Mouse (Mus musculus): ENCODE results near the gene Tmem202. TPM values are rescaled to one million over a fixed set of nuclear protein-coding genes. Genes with fewer than 3 reads are reported as not detected.

Tmem202 gene
- polyA plus RNA-seq (2014; fragmentation: Nextera tagmentation; extraction: Ambion mirVana): 0.14 and 0.15 TPM in 2 replicates

DNA sequence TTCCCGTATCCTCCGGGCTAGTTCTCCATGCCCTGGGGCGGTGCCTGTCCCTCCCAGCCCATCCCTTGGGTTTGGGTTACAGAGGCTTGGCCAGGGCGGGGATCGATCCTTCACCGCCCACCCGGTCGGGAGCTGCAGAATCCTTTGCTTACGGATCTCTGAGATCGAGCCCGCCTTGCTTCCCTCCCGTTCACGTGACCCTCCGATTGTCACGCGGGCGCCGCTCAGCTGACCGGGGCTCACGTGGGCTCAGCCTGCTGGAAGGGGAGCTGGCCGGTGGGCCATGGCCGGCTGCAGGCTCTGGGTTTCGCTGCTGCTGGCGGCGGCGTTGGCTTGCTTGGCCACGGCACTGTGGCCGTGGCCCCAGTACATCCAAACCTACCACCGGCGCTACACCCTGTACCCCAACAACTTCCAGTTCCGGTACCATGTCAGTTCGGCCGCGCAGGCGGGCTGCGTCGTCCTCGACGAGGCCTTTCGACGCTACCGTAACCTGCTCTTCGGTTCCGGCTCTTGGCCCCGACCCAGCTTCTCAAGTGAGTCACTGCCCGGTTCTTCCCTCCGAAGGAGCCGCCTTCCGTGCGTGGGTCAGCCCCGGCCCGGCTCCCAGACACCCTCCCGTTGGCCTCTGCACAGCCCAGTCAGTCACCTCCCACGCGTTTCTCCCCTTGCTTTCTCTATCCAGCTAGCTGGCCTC is at the start of gene Tmem202, which contains the start of gene Hexa:
Tmem202 (minus strand) TSS at position 407 of the 697 bp plus-strand sequence.
Hexa (plus strand) TSS at position 100 of the 697 bp plus-strand sequence.
- ATAC-seq (ENCODE audit: low FRiP score): peak; percentile 87

DNA sequence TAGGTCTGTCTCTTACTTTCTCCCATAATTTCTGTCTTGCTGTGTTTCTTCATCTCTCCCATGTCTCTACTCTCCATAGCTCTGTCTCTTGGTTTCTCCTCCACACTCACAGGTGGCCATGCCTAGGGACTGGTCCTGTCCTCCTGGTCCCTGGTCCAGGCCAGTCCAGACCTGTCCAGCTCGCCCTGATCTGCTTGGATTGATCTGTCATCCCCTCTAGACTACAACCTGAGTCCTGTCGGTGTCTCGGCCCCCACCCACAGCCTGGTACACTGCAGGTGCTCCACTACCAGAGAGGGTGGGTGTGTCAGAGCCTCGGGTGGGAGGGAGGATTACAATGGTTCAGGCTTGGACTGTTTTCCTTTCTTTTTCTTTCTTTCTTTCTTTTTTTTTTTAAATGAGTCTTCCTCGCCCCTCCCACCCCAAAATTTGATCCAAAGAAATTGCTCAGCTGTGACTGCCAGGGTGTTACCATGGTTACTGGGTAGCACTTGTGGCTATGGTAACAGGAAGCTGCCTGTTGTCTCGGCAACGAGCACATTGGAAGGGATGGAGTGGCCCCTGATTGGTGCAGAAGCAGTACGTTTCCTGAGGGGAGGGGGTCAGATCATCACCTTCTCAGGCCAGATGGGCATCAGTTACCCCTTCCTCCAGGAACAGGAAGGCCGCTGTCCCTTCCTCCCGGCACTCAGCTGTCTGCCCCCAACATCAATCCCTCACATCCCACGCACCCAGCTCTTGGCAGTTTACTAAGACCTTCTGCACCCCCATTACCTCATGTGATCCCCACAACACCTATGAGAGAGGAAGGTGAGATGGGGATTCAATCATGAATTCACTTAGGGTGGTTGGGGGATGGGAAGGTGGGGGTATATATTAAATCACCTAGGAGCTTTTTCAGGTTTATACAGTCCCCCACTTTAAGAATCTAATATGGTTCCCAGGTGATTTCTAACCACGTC is 49.3 kb upstream of the Tmem202 start:
- peak; percentile 76 for ATAC-seq (ENCODE audit: low FRiP score)
- Histone ChIP-seq H3K4me2 (replicated peaks; ENCODE audit: low read depth, low read length) (no peak overlapping the region; the same call in 1 of the 2 replicates), H3K27me3 (ENCODE audit: control insufficient read depth, insufficient read depth, low read length) (peaks cover 8% of the 10 kb centered on the region), H3K4me1 (replicated peaks; ENCODE audit: control insufficient read depth, insufficient read depth, low read length) (no peaks in the 10 kb centered on the region; the same call in 1 of the 2 replicates), H3K9ac (ENCODE audit: low read depth, low read length) (no peak overlapping the region), H3K27ac (ENCODE audit: low read depth, low read length) (no peak overlapping the region), H3K4me3 (ENCODE audit: low read depth, low read length) (no peak overlapping the region), H3K9me3 (ENCODE audit: control insufficient read depth, low read length) (no peaks in the 10 kb centered on the region), H3K36me3 (ENCODE audit: control insufficient read depth, insufficient read depth, low read length) (no peaks in the 10 kb centered on the region)
- 31% methylated on average over 12 of the region's 12 CpGs for WGBS
- DNase-seq (ENCODE audit: low spot score): peak; percentile 69

More for the DNA sequence above, at the start of gene Tmem202, which contains the start of gene Hexa:
- DNase-seq (ENCODE audit: low spot score): peak; percentile 95
- H3K4me1 ChIP-seq (replicated peaks; ENCODE audit: control insufficient read depth, insufficient read depth, low read length): peaks cover 6% of the 10 kb centered on the region
- H3K4me3 ChIP-seq (ENCODE audit: low read depth, low read length): peak within 1 kb of the TSS; percentile 61
- no peaks in the 10 kb centered on the region for H3K9me3 ChIP-seq (ENCODE audit: control insufficient read depth, low read length)
- 5% methylated on average over 54 of the region's 55 CpGs for WGBS
- H3K27me3 ChIP-seq (ENCODE audit: control insufficient read depth, insufficient read depth, low read length): no peaks in the 10 kb centered on the region
- no peak within 1 kb of the TSS for H3K27ac ChIP-seq (ENCODE audit: low read depth, low read length)
- no peaks in the 10 kb centered on the region for H3K36me3 ChIP-seq (ENCODE audit: control insufficient read depth, insufficient read depth, low read length)
- H3K4me2 ChIP-seq (replicated peaks; ENCODE audit: low read depth, low read length): peak within 1 kb of the TSS; percentile 88
- peak within 1 kb of the TSS; percentile 82 for H3K9ac ChIP-seq (ENCODE audit: low read depth, low read length)

DNA sequence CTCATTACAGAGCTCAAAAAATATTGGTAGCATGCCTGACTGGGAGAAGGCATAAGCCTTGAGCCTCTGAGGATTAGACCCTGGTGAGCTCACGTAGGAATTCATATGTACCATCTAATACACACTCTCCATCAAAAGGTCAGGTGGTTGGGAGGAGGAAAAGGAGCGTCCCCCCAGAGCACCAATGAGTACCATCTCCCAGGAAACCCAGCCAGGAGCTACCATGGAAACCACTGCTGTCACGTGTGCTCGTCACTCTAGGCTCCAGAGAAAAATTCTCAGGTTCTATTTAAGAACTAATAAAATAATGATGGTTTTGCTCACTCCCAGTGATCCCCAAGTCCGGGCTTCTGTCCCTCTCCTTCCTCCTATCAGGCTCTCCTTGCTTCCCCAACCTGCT is 48.6 kb upstream of the Tmem202 start:
- H3K4me2 ChIP-seq (replicated peaks; ENCODE audit: low read depth, low read length): no peak overlapping the region
- no peak for ATAC-seq (ENCODE audit: low FRiP score)

DNA sequence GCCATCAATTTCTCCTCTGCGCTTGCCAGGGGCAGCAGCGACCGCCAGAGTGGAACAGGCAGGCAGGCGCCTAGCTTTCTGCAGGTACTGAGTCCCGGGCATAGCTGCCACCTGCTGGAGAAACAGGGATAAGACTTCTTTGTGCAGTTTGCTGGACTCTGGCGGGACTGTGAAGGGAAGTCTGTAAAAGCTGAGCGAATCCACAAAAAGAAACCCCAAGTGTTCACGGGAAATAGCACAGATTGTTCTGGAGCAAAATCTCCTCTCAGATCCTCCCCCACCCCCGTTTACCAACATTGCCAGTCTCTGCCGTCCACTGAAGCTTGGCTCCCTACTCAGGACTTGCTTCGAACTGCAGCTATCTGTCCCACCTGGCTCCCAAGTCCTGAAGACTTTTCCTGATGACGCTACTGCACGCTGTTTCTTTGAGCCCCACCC is 45.2 kb upstream of the Tmem202 start:
- H3K4me3 ChIP-seq (ENCODE audit: low read depth, low read length): no peak overlapping the region
- no peaks in the 10 kb centered on the region; the same call in 1 of the 2 replicates for H3K4me1 ChIP-seq (replicated peaks; ENCODE audit: control insufficient read depth, insufficient read depth, low read length)
- H3K9me3 ChIP-seq (ENCODE audit: control insufficient read depth, low read length): no peaks in the 10 kb centered on the region
- H3K4me2 ChIP-seq (replicated peaks; ENCODE audit: low read depth, low read length): 0 out of 2 replicates have a peak overlapping the region, but pooled peaks have one; percentile 15
- DNase-seq (ENCODE audit: low spot score) (peak; percentile 81), ATAC-seq (ENCODE audit: low FRiP score) (peak; percentile 33; the same call in 1 of the 2 replicates)
- H3K9ac ChIP-seq (ENCODE audit: low read depth, low read length): no peak overlapping the region
- WGBS: 7% methylated on average over 13 of the region's 13 CpGs
- no peak overlapping the region for H3K27ac ChIP-seq (ENCODE audit: low read depth, low read length)
- no peaks in the 10 kb centered on the region for H3K36me3 ChIP-seq (ENCODE audit: control insufficient read depth, insufficient read depth, low read length)
- H3K27me3 ChIP-seq (ENCODE audit: control insufficient read depth, insufficient read depth, low read length): peaks cover 8% of the 10 kb centered on the region

More for the DNA sequence above, 48.6 kb upstream of the Tmem202 start:
- no peaks in the 10 kb centered on the region; the same call in 1 of the 2 replicates for H3K4me1 ChIP-seq (replicated peaks; ENCODE audit: control insufficient read depth, insufficient read depth, low read length)
- no peak for DNase-seq (ENCODE audit: low spot score)
- no peak overlapping the region for H3K4me3 ChIP-seq (ENCODE audit: low read depth, low read length)
- WGBS: 68% methylated on average over 5 of the region's 5 CpGs
- H3K36me3 ChIP-seq (ENCODE audit: control insufficient read depth, insufficient read depth, low read length): no peaks in the 10 kb centered on the region
- no peak overlapping the region for H3K27ac ChIP-seq (ENCODE audit: low read depth, low read length)
- H3K9me3 ChIP-seq (ENCODE audit: control insufficient read depth, low read length): no peaks in the 10 kb centered on the region
- peaks cover 8% of the 10 kb centered on the region for H3K27me3 ChIP-seq (ENCODE audit: control insufficient read depth, insufficient read depth, low read length)
- no peak overlapping the region for H3K9ac ChIP-seq (ENCODE audit: low read depth, low read length)

DNA sequence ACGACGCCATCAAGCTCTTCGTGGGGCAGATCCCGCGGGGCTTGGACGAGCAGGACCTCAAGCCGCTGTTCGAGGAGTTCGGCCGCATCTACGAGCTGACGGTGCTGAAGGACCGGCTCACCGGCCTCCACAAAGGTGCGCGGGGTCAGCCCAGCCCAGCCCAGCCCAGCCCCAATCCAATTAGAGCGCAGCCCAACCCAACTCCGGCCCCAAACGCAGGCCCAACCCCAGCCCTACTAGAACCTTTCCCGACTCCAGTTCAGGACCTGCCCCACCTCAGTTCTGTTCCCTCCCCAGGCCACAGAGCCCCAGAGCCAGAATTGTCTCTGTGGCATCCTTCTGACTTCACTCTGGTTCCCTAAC is 38.8 kb upstream of the Tmem202 start:
- Histone ChIP-seq H3K4me3 (ENCODE audit: low read depth, low read length) (peak overlapping the region; percentile 38), H3K27me3 (ENCODE audit: control insufficient read depth, insufficient read depth, low read length) (peaks cover 6% of the 10 kb centered on the region; the same call in 1 of the 2 replicates), H3K9ac (ENCODE audit: low read depth, low read length) (peak overlapping the region; percentile 53), H3K36me3 (ENCODE audit: control insufficient read depth, insufficient read depth, low read length) (no peaks in the 10 kb centered on the region), H3K27ac (ENCODE audit: low read depth, low read length) (peak overlapping the region; percentile 25; the same call in 1 of the 2 replicates), H3K4me1 (replicated peaks; ENCODE audit: control insufficient read depth, insufficient read depth, low read length) (peaks cover 2% of the 10 kb centered on the region; the same call in 1 of the 2 replicates), H3K9me3 (ENCODE audit: control insufficient read depth, low read length) (no peaks in the 10 kb centered on the region), H3K4me2 (replicated peaks; ENCODE audit: low read depth, low read length) (peak overlapping the region; percentile 73)
- DNase-seq (ENCODE audit: low spot score): no peak
- WGBS: under 1% methylated on average over 20 of the region's 20 CpGs
- ATAC-seq (ENCODE audit: low FRiP score): no peak; the same call in 1 of the 2 replicates

DNA sequence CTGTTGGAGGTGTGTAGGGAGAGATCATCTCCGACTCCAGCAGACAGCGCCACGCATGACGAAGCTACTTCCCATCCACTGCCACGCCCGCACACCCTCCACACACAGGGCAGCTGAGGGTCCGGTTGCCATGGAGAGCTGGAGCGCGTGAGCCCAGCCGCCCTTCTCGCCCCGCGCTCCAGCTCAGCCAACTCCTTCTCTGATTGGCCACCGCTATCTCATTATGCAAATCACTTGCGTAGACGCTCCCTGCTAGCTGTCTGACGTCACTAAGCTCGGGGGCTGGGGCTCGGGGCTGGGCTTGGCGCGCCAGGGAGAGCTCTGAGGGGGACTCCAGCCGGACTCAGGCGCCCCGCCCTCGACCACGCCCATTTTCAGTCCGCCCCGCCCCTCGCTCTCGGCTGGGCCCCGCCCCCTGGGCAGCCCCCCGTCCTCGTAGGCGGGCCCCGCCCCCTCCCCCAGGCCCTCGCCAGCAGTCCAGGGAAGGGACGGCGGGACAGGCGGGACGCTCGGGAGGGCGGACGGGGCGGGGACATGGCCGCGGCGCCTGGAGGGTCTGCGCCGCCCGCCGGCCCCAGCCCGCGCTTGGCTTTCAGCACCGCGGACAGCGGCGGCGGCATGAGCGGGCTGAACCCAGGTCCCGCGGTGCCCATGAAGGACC is 38.3 kb upstream of the Tmem202 start, which contains the start of gene Celf6:
Celf6 (plus strand) TSS at position 74 of the 661 bp plus-strand sequence.
- DNase-seq (ENCODE audit: low spot score): peak; percentile 98
- peak within 1 kb of the TSS; percentile 53 for H3K9ac ChIP-seq (ENCODE audit: low read depth, low read length)
- WGBS: under 1% methylated on average over 33 of the region's 61 CpGs
- H3K36me3 ChIP-seq (ENCODE audit: control insufficient read depth, insufficient read depth, low read length): no peaks in the 10 kb centered on the region
- H3K4me1 ChIP-seq (replicated peaks; ENCODE audit: control insufficient read depth, insufficient read depth, low read length): peaks cover 2% of the 10 kb centered on the region; the same call in 1 of the 2 replicates
- peak within 1 kb of the TSS; percentile 25; the same call in 1 of the 2 replicates for H3K27ac ChIP-seq (ENCODE audit: low read depth, low read length)
- peak within 1 kb of the TSS; percentile 73 for H3K4me2 ChIP-seq (replicated peaks; ENCODE audit: low read depth, low read length)
- ATAC-seq (ENCODE audit: low FRiP score): peak; percentile 98
- peak within 1 kb of the TSS; percentile 38 for H3K4me3 ChIP-seq (ENCODE audit: low read depth, low read length)
- peaks cover 6% of the 10 kb centered on the region; the same call in 1 of the 2 replicates for H3K27me3 ChIP-seq (ENCODE audit: control insufficient read depth, insufficient read depth, low read length)
- no peaks in the 10 kb centered on the region for H3K9me3 ChIP-seq (ENCODE audit: control insufficient read depth, low read length)

DNA sequence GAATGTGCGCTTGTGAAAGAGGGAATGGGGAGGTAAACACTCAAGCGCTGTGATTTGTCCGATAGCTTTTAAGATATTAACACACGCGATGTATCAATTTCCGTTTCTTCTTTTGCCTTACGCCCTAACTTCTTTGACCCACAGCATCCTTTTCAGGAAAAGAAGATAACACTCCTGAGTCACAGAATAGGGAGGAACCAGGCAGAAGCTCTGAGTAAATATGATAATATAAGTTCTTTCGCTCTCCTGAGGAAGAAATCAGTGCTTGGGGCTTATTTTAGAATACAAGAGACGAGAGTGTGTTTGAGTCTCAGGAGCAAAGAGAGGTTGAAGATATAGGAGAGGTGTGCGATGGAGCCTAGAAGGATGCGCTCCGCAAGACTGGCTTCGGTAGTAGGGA is 37.8 kb upstream of the Tmem202 start:
- no peak for ATAC-seq (ENCODE audit: low FRiP score)
- peak overlapping the region; percentile 73 for H3K4me2 ChIP-seq (replicated peaks; ENCODE audit: low read depth, low read length)
- peaks cover 2% of the 10 kb centered on the region; the same call in 1 of the 2 replicates for H3K4me1 ChIP-seq (replicated peaks; ENCODE audit: control insufficient read depth, insufficient read depth, low read length)
- 15% methylated on average over 13 of the region's 13 CpGs for WGBS
- no peaks in the 10 kb centered on the region for H3K9me3 ChIP-seq (ENCODE audit: control insufficient read depth, low read length)
- H3K4me3 ChIP-seq (ENCODE audit: low read depth, low read length): peak overlapping the region; percentile 34
- no peaks in the 10 kb centered on the region for H3K36me3 ChIP-seq (ENCODE audit: control insufficient read depth, insufficient read depth, low read length)
- H3K27me3 ChIP-seq (ENCODE audit: control insufficient read depth, insufficient read depth, low read length): peaks cover 6% of the 10 kb centered on the region; the same call in 1 of the 2 replicates
- H3K27ac ChIP-seq (ENCODE audit: low read depth, low read length): no peak overlapping the region
- H3K9ac ChIP-seq (ENCODE audit: low read depth, low read length): 0 out of 2 replicates have a peak overlapping the region, but pooled peaks have one; percentile 24
- no peak for DNase-seq (ENCODE audit: low spot score)

DNA sequence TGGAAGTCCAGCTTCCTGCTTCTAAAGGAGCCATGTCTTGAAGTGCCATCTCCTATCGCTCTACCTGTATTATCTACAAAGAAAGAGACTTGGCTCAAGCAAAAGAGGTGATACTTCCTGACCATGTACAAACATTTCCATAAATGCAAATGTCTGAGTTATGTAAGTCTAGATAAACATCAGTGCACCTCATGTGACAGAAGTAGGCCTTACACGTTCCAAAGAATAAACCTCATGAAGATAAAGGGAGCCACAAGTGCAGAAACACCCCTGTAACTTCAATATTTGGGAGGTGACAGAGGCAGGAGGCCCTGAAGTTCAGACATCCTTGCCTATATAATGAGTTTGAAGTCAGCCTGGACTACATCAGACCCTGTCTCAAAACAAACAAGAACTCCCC is 32.2 kb upstream of the Tmem202 start:
- H3K9me3 ChIP-seq (ENCODE audit: control insufficient read depth, low read length): no peaks in the 10 kb centered on the region
- no peak overlapping the region for H3K4me3 ChIP-seq (ENCODE audit: low read depth, low read length)
- no peak for DNase-seq (ENCODE audit: low spot score)
- no peak overlapping the region for H3K9ac ChIP-seq (ENCODE audit: low read depth, low read length)
- peaks cover 3% of the 10 kb centered on the region; the same call in 1 of the 2 replicates for H3K27me3 ChIP-seq (ENCODE audit: control insufficient read depth, insufficient read depth, low read length)
- no peak for ATAC-seq (ENCODE audit: low FRiP score)
- no peaks in the 10 kb centered on the region for H3K36me3 ChIP-seq (ENCODE audit: control insufficient read depth, insufficient read depth, low read length)
- no peak overlapping the region for H3K27ac ChIP-seq (ENCODE audit: low read depth, low read length)
- no peaks in the 10 kb centered on the region for H3K4me1 ChIP-seq (replicated peaks; ENCODE audit: control insufficient read depth, insufficient read depth, low read length)
- H3K4me2 ChIP-seq (replicated peaks; ENCODE audit: low read depth, low read length): no peak overlapping the region
- WGBS: 82% methylated on average over 2 of the region's 2 CpGs

All from hindbrain, embryonic 11.5 days (tissue).